Mouse (Mus musculus): Measurements from ENCODE around the gene Hapln4.

DNA sequence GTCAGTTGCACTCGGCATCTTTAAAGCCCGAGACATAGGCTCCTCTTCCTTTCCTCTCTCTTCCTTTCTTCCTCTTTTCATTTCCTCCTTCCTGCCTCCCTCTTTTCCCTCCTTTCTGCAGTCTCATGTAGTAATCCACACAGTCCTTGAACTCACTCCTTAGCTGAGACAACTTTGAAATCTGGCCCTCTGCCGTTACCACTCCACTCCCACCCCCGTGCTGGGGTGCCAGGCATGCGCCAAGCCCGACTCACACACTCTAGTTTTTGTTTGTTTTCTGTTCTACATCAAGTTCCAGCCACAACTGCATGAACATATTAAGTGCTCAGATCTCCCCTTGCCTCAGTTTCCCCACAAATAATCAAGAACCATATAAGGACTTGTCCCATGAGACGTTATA is 21.7 kb downstream of the Hapln4 start:
- TF ChIP-seq POLR2A (IDR thresholded peaks at IDR 0.05; ENCODE audit: borderline replicate concordance, insufficient read depth, low read length), result no peak
- TF ChIP-seq CTCF (IDR thresholded peaks at IDR 0.05; ENCODE audit: borderline replicate concordance, insufficient read depth, low read depth, low read length), result no peak
